Mouse (Mus musculus): ENCODE data around the gene Hoxd10. TPM values are rescaled to one million over a fixed set of nuclear protein-coding genes. Genes with fewer than 3 reads are reported as not detected.
A peak's percentile ranks its signal among the peaks of the same experiment; 100 is the strongest.

Gene Hoxd10
- polyA plus RNA-seq, 1 experiment from 2014 or later, result not detected

DNA sequence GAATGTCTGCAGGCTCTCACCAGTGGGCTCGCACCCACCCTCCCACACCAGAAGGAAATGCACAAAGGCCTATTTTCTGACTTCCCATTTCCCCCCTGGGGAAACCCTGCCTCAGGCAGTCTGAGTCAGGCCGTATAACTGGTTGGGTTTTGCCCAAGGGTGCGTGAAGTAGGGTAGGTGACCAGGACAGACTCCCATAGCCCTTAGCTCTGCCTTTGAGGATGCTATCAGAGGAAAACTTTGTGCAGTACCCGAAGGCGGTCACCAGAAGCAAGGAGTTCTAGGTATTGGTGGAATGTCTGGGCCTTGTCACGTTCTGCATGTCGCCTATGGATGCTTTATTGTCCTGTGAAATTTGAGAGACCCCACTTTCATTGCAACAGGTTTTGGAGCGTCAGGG lies 31.2 kb downstream of the Hoxd10 start:
- H3K9ac ChIP-seq (ENCODE audit: low read length), result no peak overlapping the region
- DNase-seq (ENCODE audit: low spot score, missing footprints), result no peak

DNA sequence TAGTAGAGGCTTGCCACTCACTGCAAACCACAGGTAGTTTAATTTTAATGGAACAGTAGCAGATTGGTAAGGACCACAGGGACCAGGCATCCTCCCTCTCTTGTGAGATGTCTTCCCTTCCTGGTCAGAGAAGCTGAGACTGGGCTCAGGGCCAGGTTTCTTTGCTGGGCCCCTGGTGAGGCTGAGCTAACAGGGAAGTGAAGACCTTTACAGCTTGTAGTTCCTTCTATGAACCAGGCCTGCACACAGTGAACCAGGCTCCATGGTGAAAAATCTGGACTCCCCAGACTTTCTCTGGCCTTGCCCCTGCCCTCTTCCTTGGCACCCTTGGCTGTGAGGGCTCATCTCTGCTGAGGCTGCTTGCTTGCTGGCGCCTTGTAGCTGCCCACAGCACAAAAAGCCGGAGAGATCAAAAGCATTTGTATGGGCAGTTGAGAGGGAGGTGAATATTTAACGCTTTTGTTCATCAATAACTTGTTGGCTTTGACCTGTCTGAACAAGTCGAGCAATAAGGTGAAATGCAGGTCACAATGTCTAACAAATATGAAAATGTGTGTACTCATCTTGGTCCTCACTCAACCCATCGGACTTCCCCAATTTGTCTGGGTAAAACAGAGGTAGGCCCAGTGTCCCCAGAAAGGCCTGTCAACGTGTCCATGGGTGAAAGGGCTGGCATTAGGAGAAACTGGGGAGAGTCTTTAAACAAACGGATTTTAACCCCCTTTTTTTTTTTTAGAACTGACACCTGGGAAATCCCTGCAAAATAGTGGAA lies 32.7 kb downstream of the Hoxd10 start:
- Histone ChIP-seq H3K9me3 (ENCODE audit: control insufficient read depth, low read length) (no peaks in the 10 kb centered on the region), H3K4me2 (no peak overlapping the region), H3K27me3 (ENCODE audit: control insufficient read depth, insufficient read depth, low read length) (peaks cover 100% of the 10 kb centered on the region), H3K36me3 (ENCODE audit: control insufficient read depth, insufficient read depth, low read length) (no peaks in the 10 kb centered on the region), H3K4me3 (ENCODE audit: low read depth, low read length) (no peak overlapping the region), H3K9ac (ENCODE audit: low read length) (no peak overlapping the region), H3K4me1 (ENCODE audit: control insufficient read depth, insufficient read depth, low read length) (peaks cover 6% of the 10 kb centered on the region), H3K27ac (ENCODE audit: low read depth, low read length) (no peak overlapping the region)
- DNase-seq (ENCODE audit: low spot score, missing footprints), result no peak
- 6% methylated on average over 7 of the region's 7 CpGs for WGBS
- no peak for ATAC-seq (ENCODE audit: low FRiP score)

More for the DNA sequence above, 31.2 kb downstream of the Hoxd10 start:
- H3K9me3 ChIP-seq (ENCODE audit: control insufficient read depth, low read length), result no peaks in the 10 kb centered on the region
- peaks cover 6% of the 10 kb centered on the region for H3K4me1 ChIP-seq (ENCODE audit: control insufficient read depth, insufficient read depth, low read length)
- no peaks in the 10 kb centered on the region for H3K36me3 ChIP-seq (ENCODE audit: control insufficient read depth, insufficient read depth, low read length)
- under 1% methylated on average over 8 of the region's 8 CpGs for WGBS
- no peak overlapping the region for H3K4me2 ChIP-seq
- no peak overlapping the region for H3K4me3 ChIP-seq (ENCODE audit: low read depth, low read length)
- ATAC-seq (ENCODE audit: low FRiP score), result no peak
- no peak overlapping the region for H3K27ac ChIP-seq (ENCODE audit: low read depth, low read length)
- H3K27me3 ChIP-seq (ENCODE audit: control insufficient read depth, insufficient read depth, low read length), result peaks cover 99% of the 10 kb centered on the region

DNA sequence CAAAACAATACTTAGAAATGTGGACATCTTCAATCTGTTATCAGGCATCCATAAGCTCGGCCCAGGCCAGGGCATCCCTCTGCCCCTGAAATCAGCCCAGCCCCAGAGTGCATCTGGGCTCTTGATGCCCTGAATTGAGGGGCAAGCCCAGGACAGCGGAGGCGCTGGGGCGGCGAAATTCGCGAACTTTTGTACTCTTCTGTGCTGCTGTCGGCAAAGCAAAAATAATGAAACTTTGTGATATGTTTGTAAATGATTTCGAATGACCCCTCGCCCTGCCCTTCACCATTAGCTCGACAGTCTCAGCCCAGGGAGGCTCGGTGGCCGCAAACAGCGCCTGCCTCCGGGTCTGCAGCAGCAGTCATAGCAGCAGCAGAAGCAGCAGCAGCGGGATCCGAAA lies 33.4 kb downstream of the Hoxd10 start:
- peaks cover 6% of the 10 kb centered on the region for H3K4me1 ChIP-seq (ENCODE audit: control insufficient read depth, insufficient read depth, low read length)
- H3K27ac ChIP-seq (ENCODE audit: low read depth, low read length), result no peak overlapping the region
- no peaks in the 10 kb centered on the region for H3K9me3 ChIP-seq (ENCODE audit: control insufficient read depth, low read length)
- peaks cover 98% of the 10 kb centered on the region for H3K27me3 ChIP-seq (ENCODE audit: control insufficient read depth, insufficient read depth, low read length)
- no peak overlapping the region for H3K4me2 ChIP-seq
- DNase-seq (ENCODE audit: low spot score, missing footprints), result peak; percentile 95
- ATAC-seq (ENCODE audit: low FRiP score), result no peak
- under 1% methylated on average over 17 of the region's 17 CpGs for WGBS
- no peak overlapping the region for H3K9ac ChIP-seq (ENCODE audit: low read length)
- H3K36me3 ChIP-seq (ENCODE audit: control insufficient read depth, insufficient read depth, low read length), result no peaks in the 10 kb centered on the region
- H3K4me3 ChIP-seq (ENCODE audit: low read depth, low read length), result no peak overlapping the region

DNA sequence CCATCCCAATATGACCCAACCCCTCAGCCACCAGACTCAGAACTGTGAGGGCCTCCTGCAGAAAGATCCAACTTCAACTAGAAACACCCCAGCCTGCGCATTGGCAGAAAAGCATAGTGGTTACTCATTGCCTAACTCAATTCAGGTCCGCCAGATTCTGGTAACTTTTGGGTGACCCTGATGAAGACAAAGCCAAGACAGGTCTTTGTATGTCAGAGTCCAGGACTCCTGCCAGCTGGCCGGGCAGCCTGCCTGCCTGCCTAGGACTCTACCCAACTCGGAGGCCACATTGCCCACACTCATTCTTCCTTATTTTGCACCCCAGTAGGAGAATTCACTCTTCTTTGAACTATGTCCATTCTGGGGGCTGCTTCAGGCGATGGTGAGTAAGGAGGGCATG lies 34.8 kb downstream of the Hoxd10 start, which contains the start of gene Gm28230:
Gene Gm28230 (plus strand): TSS at position 178 of the 400 bp plus-strand sequence.
- no peaks in the 10 kb centered on the region for H3K36me3 ChIP-seq (ENCODE audit: control insufficient read depth, insufficient read depth, low read length)
- H3K27me3 ChIP-seq (ENCODE audit: control insufficient read depth, insufficient read depth, low read length), result peaks cover 97% of the 10 kb centered on the region
- H3K4me1 ChIP-seq (ENCODE audit: control insufficient read depth, insufficient read depth, low read length), result peaks cover 6% of the 10 kb centered on the region
- 0 out of 2 replicates have a peak within 1 kb of the TSS, but pooled peaks have one; percentile 3 for H3K4me3 ChIP-seq (ENCODE audit: low read depth, low read length)
- ATAC-seq (ENCODE audit: low FRiP score), result no peak
- H3K9me3 ChIP-seq (ENCODE audit: control insufficient read depth, low read length), result no peaks in the 10 kb centered on the region
- H3K4me2 ChIP-seq, result no peak within 1 kb of the TSS
- 5% methylated on average over 5 of the region's 5 CpGs for WGBS
- no peak within 1 kb of the TSS for H3K27ac ChIP-seq (ENCODE audit: low read depth, low read length)
- no peak within 1 kb of the TSS for H3K9ac ChIP-seq (ENCODE audit: low read length)
- no peak for DNase-seq (ENCODE audit: low spot score, missing footprints)

DNA sequence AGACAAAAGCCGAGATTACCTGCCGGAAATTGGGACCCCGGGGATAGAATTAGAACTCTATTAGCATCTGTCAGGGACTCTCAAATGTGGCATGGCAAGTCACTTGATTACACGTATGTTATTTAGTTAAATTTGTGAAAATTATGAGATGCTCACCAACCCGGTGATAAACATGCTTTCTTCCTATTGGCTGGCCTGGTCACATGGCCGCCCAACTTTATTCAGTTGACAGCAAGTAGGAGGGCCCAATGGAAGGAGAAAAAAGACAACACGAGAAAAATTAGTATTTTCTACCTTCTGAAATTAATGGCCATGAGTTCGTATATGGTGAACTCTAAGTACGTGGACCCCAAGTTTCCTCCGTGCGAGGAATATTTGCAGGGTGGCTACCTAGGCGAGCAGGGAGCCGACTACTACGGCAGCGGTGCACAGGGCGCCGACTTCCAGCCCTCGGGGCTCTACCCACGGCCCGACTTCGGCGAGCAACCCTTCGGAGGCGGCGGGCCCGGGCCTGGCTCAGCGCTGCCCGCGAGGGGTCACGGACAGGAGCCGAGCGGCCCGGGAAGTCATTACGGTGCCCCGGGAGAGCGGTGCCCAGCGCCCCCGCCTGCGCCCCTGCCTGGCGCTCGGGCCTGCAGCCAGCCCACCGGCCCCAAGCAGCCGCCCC lies 35.4 kb downstream of the Hoxd10 start:
- Histone ChIP-seq H3K4me1 (ENCODE audit: control insufficient read depth, insufficient read depth, low read length) (peaks cover 6% of the 10 kb centered on the region), H3K4me3 (ENCODE audit: low read depth, low read length) (0 out of 2 replicates have a peak overlapping the region, but pooled peaks have one; percentile 3), H3K27ac (ENCODE audit: low read depth, low read length) (no peak overlapping the region), H3K36me3 (ENCODE audit: control insufficient read depth, insufficient read depth, low read length) (no peaks in the 10 kb centered on the region), H3K4me2 (no peak overlapping the region), H3K27me3 (ENCODE audit: control insufficient read depth, insufficient read depth, low read length) (peaks cover 97% of the 10 kb centered on the region), H3K9me3 (ENCODE audit: control insufficient read depth, low read length) (no peaks in the 10 kb centered on the region), H3K9ac (ENCODE audit: low read length) (no peak overlapping the region)
- ATAC-seq (ENCODE audit: low FRiP score) (no peak), DNase-seq (ENCODE audit: low spot score, missing footprints) (no peak)
- WGBS, result 1% methylated on average over 43 of the region's 43 CpGs

DNA sequence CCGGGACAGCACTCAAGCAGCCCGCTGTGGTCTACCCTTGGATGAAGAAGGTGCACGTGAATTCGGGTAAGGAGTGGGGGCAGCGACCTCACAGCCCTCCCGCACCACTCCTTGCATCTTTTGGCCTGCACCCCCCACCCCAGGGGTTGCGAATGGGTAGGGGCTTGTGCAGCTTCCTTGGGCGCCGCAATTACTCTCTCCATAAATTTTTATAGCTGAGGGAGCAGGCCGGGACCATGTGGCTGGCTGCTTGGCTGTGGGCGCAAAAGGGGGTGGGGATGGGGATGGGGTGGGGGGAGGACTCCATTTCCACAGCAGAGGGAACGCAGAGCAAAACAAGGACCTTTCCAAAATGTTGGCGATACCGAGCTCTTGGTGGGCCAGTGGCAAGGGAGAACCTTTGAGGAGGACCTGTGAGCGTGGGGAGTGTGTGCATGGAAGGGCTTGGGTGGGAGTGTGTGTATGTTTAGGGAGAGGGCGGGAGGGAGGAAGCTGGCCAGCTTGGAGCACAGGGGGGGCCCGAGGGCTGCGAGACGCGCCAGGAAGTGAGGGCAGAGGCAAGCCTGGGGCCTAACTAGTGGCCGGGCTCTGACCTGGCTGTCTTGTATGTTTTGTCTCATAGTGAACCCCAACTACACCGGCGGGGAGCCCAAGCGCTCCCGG lies 36.0 kb downstream of the Hoxd10 start:
- no peak overlapping the region for H3K4me2 ChIP-seq
- peaks cover 6% of the 10 kb centered on the region for H3K4me1 ChIP-seq (ENCODE audit: control insufficient read depth, insufficient read depth, low read length)
- peaks cover 97% of the 10 kb centered on the region for H3K27me3 ChIP-seq (ENCODE audit: control insufficient read depth, insufficient read depth, low read length)
- under 1% methylated on average over 25 of the region's 25 CpGs for WGBS
- no peaks in the 10 kb centered on the region for H3K36me3 ChIP-seq (ENCODE audit: control insufficient read depth, insufficient read depth, low read length)
- no peaks in the 10 kb centered on the region for H3K9me3 ChIP-seq (ENCODE audit: control insufficient read depth, low read length)
- H3K4me3 ChIP-seq (ENCODE audit: low read depth, low read length), result 0 out of 2 replicates have a peak overlapping the region, but pooled peaks have one; percentile 3
- ATAC-seq (ENCODE audit: low FRiP score) (no peak), DNase-seq (ENCODE audit: low spot score, missing footprints) (no peak)
- no peak overlapping the region for H3K9ac ChIP-seq (ENCODE audit: low read length)
- no peak overlapping the region for H3K27ac ChIP-seq (ENCODE audit: low read depth, low read length)

DNA sequence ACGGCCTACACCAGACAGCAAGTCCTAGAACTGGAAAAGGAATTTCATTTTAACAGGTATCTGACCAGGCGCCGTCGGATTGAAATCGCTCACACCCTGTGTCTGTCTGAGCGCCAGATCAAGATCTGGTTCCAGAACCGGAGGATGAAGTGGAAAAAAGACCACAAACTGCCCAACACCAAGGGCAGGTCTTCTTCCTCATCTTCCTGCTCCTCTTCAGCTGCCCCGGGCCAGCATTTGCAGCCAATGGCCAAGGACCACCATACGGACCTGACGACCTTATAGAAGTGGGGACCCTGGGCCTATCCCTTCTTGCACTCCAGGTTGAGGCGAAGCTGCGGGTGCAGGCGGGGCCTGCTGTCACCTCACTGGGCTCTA lies 36.6 kb downstream of the Hoxd10 start:
- under 1% methylated on average over 13 of the region's 13 CpGs for whole genome bisulfite sequencing
- ATAC-seq (ENCODE audit: low FRiP score), result no peak
- H3K9ac ChIP-seq (ENCODE audit: low read length), result no peak overlapping the region
- no peak for DNase-seq (ENCODE audit: low spot score, missing footprints)
- H3K27ac ChIP-seq (ENCODE audit: low read depth, low read length), result no peak overlapping the region
- H3K27me3 ChIP-seq (ENCODE audit: control insufficient read depth, insufficient read depth, low read length), result peaks cover 97% of the 10 kb centered on the region
- H3K36me3 ChIP-seq (ENCODE audit: control insufficient read depth, insufficient read depth, low read length), result no peaks in the 10 kb centered on the region
- peaks cover 6% of the 10 kb centered on the region for H3K4me1 ChIP-seq (ENCODE audit: control insufficient read depth, insufficient read depth, low read length)
- no peaks in the 10 kb centered on the region for H3K9me3 ChIP-seq (ENCODE audit: control insufficient read depth, low read length)
- H3K4me3 ChIP-seq (ENCODE audit: low read depth, low read length), result no peak overlapping the region
- no peak overlapping the region for H3K4me2 ChIP-seq

DNA sequence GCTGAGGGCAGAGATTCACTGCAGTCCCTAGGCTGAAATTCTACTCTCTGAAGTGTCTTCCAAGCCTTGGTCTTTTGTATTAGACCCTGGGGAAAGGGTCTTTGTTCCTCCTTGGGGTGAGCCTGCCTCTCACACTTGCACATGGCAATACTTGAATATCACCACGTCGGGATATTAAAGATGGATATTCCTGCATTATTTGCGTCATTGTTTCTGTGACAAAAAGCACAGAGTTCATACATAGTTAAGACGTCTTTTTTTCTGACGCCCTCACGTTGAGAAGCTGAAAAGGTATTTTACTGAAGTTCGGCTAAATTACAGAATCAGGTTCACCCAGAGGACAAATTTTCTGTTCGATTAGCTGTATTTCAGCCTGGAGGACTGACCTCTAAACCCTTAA lies 38.6 kb downstream of the Hoxd10 start:
- Histone ChIP-seq H3K4me1 (ENCODE audit: control insufficient read depth, insufficient read depth, low read length) (peaks cover 6% of the 10 kb centered on the region), H3K36me3 (ENCODE audit: control insufficient read depth, insufficient read depth, low read length) (no peaks in the 10 kb centered on the region), H3K9ac (ENCODE audit: low read length) (no peak overlapping the region), H3K27me3 (ENCODE audit: control insufficient read depth, insufficient read depth, low read length) (peaks cover 95% of the 10 kb centered on the region), H3K4me2 (no peak overlapping the region), H3K27ac (ENCODE audit: low read depth, low read length) (no peak overlapping the region), H3K4me3 (ENCODE audit: low read depth, low read length) (no peak overlapping the region), H3K9me3 (ENCODE audit: control insufficient read depth, low read length) (no peaks in the 10 kb centered on the region)
- WGBS, result 3% methylated on average over 8 of the region's 8 CpGs
- ATAC-seq (ENCODE audit: low FRiP score), result no peak
- DNase-seq (ENCODE audit: low spot score, missing footprints), result no peak

DNA sequence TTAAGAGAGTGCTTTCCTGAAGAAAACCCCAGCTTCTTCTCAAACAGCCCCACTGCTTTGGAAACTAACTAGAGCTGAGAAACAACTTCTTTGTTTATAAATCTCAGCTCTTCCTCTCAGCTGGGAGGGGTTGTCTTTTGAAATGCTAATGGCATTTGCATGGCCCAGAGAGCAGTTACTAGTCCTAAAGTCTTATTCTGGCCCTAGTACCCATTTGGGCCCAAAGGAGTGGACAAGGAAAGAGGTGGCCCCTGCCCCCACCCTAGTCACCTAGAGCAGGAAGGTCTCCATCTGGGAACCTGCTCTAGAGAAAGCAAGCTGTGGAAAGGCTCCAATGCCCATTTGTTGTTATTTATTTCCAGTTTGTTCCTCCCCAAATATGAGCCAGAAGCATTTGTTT lies 39.3 kb downstream of the Hoxd10 start:
- Histone ChIP-seq H3K4me3 (ENCODE audit: low read depth, low read length) (no peak overlapping the region), H3K4me1 (ENCODE audit: control insufficient read depth, insufficient read depth, low read length) (peaks cover 6% of the 10 kb centered on the region), H3K9me3 (ENCODE audit: control insufficient read depth, low read length) (no peaks in the 10 kb centered on the region), H3K27ac (ENCODE audit: low read depth, low read length) (no peak overlapping the region), H3K36me3 (ENCODE audit: control insufficient read depth, insufficient read depth, low read length) (no peaks in the 10 kb centered on the region), H3K27me3 (ENCODE audit: control insufficient read depth, insufficient read depth, low read length) (peaks cover 95% of the 10 kb centered on the region), H3K4me2 (no peak overlapping the region), H3K9ac (ENCODE audit: low read length) (no peak overlapping the region)
- no peak for DNase-seq (ENCODE audit: low spot score, missing footprints)
- ATAC-seq (ENCODE audit: low FRiP score), result no peak

Measured in midbrain, embryonic 11.5 days (tissue).